Mouse (Mus musculus): ENCODE results near the gene Fam114a2. TPM values are rescaled to one million over a fixed set of nuclear protein-coding genes. Genes with fewer than 3 reads are reported as not detected.
"Not testable (repeated sequence)": the region's sequence is repeated elsewhere in the genome, so short reads cannot be mapped to it uniquely, and the experiment has no call there.

Fam114a2 gene
- 80.2 and 81.8 TPM in 2 replicates for polyA plus RNA-seq (2015; fragmentation: Nextera tagmentation; extraction: Ambion mirVana)

DNA sequence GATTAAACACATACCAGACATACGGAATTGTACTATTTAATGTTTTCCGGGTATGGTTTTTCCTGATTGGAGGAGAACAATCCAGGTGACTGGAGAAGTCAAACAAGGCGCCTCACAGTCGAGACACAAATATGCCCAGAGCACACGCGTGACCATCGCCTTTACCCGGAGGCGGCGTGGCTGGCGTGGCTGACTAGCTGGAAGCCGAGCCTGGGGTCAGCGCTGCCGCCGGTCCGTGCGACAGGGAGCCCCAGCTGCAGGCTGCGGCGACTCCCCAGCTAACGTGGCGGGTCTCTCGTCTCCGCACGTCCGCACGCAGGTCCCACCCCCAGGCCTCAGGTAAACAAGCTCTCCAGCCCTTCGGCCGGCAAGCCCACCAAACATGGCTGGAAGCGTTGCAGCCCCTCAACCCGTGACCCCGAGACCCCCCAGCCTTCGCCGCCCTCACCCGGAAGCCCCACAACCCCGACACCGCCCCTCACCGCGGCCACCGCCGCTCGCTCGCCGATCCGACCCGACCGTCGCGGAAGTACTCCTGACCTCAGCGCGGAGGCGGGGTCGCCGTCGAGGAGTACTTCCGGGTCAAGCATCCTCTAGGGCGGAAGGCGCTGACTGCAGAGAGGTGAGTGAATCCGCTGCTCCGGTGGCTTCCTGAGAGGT lies at the start of gene Fam114a2, which contains the start of gene Mfap3:
TSS of gene Fam114a2 (minus strand) at position 527 of the 660 bp plus-strand sequence.
TSS of gene Mfap3 (plus strand) at position 574 of the 660 bp plus-strand sequence.
- under 1% methylated on average over 57 of the region's 59 CpGs for WGBS
- H3K27me3 ChIP-seq = no peaks in the 10 kb centered on the region
- H3K36me3 ChIP-seq = peaks cover 28% of the 10 kb centered on the region
- H3K4me3 ChIP-seq = peak within 1 kb of the TSS; percentile 94
- peaks cover 10% of the 10 kb centered on the region for H3K4me1 ChIP-seq
- ATAC-seq (ENCODE audit: insufficient number of reproducible peaks, insufficient read depth, low FRiP score, low TSS enrichment, low read depth) = peak; percentile 95
- peak within 1 kb of the TSS; percentile 66 for H3K4me2 ChIP-seq
- H3K9ac ChIP-seq = peak within 1 kb of the TSS; percentile 90
- peak within 1 kb of the TSS; percentile 80 for H3K27ac ChIP-seq
- no peaks in the 10 kb centered on the region for H3K9me3 ChIP-seq

DNA sequence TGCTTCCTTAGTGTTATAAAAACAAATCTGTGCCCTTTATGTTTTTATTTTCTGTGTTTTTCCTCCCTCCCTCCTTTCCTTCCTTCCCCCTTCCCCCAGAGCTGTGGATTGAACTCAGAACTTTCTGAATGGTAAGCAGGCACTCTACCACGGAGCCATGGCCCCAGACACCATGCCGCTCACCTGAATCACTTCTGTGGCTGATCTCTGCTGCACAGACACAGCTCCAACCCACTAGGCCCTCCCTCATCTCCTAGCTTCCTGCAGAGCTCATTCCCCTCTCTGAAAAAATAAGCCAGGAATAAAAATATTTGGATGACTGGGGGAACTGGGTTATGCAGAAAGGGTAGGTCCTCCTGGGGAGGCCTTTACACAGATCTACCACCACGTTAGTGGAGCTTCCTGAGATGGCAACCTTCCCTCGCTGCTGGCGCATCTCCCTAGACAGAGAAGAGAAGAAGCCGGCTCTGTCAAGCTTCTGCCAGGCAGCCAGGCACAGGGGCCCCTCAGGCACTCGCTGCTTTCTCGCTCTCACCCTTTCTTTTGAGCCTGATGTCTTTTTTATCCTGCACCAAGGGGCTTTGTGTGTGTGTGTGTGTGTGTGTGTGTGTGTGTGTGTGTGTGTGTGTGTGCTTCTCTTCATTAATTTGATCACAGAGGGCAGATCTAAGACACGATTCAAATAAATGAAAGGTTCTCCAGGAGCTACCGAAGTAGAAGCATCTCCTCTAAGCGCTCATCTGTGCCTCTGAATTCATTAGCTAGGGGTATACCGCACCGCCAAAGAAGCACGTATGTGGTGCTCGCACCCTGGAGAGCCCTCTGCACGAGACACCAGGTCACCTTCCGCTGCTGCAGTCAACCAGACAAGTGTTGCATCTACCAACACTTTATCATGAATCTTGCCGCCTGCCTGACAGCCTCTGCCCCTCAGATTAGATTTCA lies 47.9 kb upstream of the Fam114a2 start:
- H3K27me3 ChIP-seq = no peaks in the 10 kb centered on the region
- H3K4me1 ChIP-seq = no peaks in the 10 kb centered on the region
- ATAC-seq (ENCODE audit: insufficient number of reproducible peaks, insufficient read depth, low FRiP score, low TSS enrichment, low read depth) = no peak
- H3K27ac ChIP-seq = no peak overlapping the region
- no peak overlapping the region for H3K9ac ChIP-seq
- no peak overlapping the region for H3K4me2 ChIP-seq
- H3K9me3 ChIP-seq = 0 out of 2 replicates have a peak, but pooled peaks cover 7% of the 10 kb centered on the region
- no peak overlapping the region for H3K4me3 ChIP-seq
- WGBS = 25% methylated on average over 18 of the region's 18 CpGs
- no peaks in the 10 kb centered on the region for H3K36me3 ChIP-seq

- ATAC-seq (ENCODE audit: insufficient number of reproducible peaks, insufficient read depth, low FRiP score, low TSS enrichment, low read depth) = no peak
- H3K4me3 ChIP-seq = no peak overlapping the region
- WGBS = 54% methylated on average over 12 of the region's 12 CpGs
Observed at GRCm38 (mm10) chr11:57564564-57564963, 46.1 kb upstream of the Fam114a2 start.

GRCm38 (mm10) chr11:57557936-57558335 lies 39.5 kb upstream of the Fam114a2 start:
- H3K4me1 ChIP-seq; H3K4me2 ChIP-seq; H3K9me3 ChIP-seq; H3K27me3 ChIP-seq; H3K4me3 ChIP-seq; ATAC-seq (ENCODE audit: insufficient number of reproducible peaks, insufficient read depth, low FRiP score, low TSS enrichment, low read depth); H3K9ac ChIP-seq; H3K27ac ChIP-seq; H3K36me3 ChIP-seq: not testable (repeated sequence)
- 77% methylated on average over 9 of the region's 10 CpGs for WGBS

More at GRCm38 (mm10) chr11:57564564-57564963, 46.1 kb upstream of the Fam114a2 start:
- Histone ChIP-seq H3K9ac (no peak overlapping the region), H3K4me2 (no peak overlapping the region), H3K27me3 (no peaks in the 10 kb centered on the region), H3K4me1 (no peaks in the 10 kb centered on the region), H3K36me3 (no peaks in the 10 kb centered on the region), H3K9me3 (no peaks in the 10 kb centered on the region), H3K27ac (no peak overlapping the region)

- H3K4me1 ChIP-seq = peaks cover 20% of the 10 kb centered on the region
- ATAC-seq (ENCODE audit: insufficient number of reproducible peaks, insufficient read depth, low FRiP score, low TSS enrichment, low read depth) = no peak
- 41% methylated on average over 9 of the region's 9 CpGs for WGBS
- no peak overlapping the region for H3K27ac ChIP-seq
- H3K9me3 ChIP-seq = no peaks in the 10 kb centered on the region
- no peaks in the 10 kb centered on the region for H3K36me3 ChIP-seq
- peaks cover 11% of the 10 kb centered on the region; the same call in 1 of the 2 replicates for H3K27me3 ChIP-seq
- H3K9ac ChIP-seq = no peak overlapping the region
- H3K4me2 ChIP-seq = no peak overlapping the region
- H3K4me3 ChIP-seq = no peak overlapping the region
Observed at GRCm38 (mm10) chr11:57553015-57553780, 34.8 kb upstream of the Fam114a2 start.

DNA sequence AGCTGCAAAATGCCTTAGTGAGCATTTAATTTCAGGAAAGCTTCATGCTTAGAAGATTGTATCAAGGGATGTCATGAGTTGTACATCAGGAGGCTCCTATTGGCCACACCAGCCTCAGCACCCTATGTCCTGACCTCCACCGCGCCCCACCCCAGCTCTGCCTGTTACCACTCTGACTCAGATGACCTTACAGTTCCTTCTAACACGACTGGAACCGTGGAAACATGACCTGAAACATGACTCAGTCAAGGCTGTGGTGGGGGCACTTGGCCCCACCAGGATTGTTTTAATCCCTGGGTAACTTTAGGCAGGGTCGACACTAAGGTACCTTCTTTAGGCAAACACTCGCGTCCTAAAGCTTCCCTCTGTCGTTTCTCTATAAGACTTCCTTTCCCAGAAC lies 32.6 kb upstream of the Fam114a2 start:
- Histone ChIP-seq H3K9ac (no peak overlapping the region), H3K27ac (no peak overlapping the region), H3K36me3 (no peaks in the 10 kb centered on the region), H3K9me3 (no peaks in the 10 kb centered on the region), H3K4me1 (peaks cover 39% of the 10 kb centered on the region), H3K4me3 (no peak overlapping the region), H3K4me2 (no peak overlapping the region), H3K27me3 (peaks cover 11% of the 10 kb centered on the region; the same call in 1 of the 2 replicates)
- 83% methylated on average over 8 of the region's 8 CpGs for WGBS
- no peak for ATAC-seq (ENCODE audit: insufficient number of reproducible peaks, insufficient read depth, low FRiP score, low TSS enrichment, low read depth)

GRCm38 (mm10) chr11:57550230-57550629 lies 31.8 kb upstream of the Fam114a2 start:
- H3K4me2 ChIP-seq = no peak overlapping the region
- H3K9ac ChIP-seq = no peak overlapping the region
- no peak overlapping the region for H3K4me3 ChIP-seq
- peaks cover 11% of the 10 kb centered on the region; the same call in 1 of the 2 replicates for H3K27me3 ChIP-seq
- H3K4me1 ChIP-seq = peaks cover 39% of the 10 kb centered on the region
- no peak overlapping the region for H3K27ac ChIP-seq
- H3K9me3 ChIP-seq = no peaks in the 10 kb centered on the region
- no peaks in the 10 kb centered on the region for H3K36me3 ChIP-seq
- no peak for ATAC-seq (ENCODE audit: insufficient number of reproducible peaks, insufficient read depth, low FRiP score, low TSS enrichment, low read depth)
- WGBS = 92% methylated on average over 2 of the region's 2 CpGs

DNA sequence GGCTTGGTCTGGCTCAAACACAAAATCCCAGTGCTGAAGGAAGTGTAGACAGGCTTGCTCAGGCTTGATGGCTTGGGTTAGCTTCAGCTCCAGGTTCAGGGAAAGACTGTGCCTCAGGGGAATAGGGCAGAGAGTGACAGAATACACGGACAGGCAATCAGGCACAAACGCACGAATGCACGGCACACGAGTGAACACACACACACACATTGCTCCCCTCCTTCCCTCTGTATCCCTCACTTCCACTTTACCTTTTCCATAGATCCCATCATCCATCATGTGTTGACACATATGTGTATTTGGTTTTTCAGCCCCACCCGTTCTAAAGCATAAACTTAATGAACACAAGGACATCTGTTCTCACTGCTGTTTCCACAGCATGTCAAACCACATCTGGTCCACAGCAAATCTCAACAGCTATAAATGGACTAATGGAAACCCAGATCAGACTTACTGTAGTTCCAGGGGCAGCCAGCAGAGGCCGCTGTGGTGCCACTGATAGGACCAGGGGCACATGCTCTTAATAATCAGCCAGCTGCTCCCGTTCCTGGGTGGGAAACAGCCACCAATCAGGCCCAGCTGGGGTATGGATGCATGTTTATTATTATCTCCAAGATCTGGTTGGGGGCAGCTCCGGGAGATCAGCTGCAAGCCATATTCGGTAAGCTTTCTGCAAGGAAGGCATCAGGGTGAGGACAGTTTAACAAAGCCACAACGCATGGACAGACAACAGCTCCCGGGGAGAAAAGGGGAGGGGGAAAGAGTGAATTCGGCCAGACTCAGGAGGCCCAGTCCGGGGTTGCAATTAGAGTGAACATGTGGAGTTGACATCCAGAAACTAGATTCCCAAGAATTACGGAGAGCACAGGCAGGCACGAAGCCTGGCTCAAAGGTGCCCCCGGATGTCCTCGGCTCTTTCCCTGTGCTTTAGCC lies 30.5 kb upstream of the Fam114a2 start:
- ATAC-seq (ENCODE audit: insufficient number of reproducible peaks, insufficient read depth, low FRiP score, low TSS enrichment, low read depth) = peak; percentile 69
- Histone ChIP-seq H3K4me2 (peak overlapping the region; percentile 52), H3K27me3 (peaks cover 11% of the 10 kb centered on the region; the same call in 1 of the 2 replicates), H3K4me3 (peak overlapping the region; percentile 17; the same call in 1 of the 2 replicates), H3K4me1 (peaks cover 39% of the 10 kb centered on the region), H3K36me3 (no peaks in the 10 kb centered on the region), H3K9ac (0 out of 2 replicates have a peak overlapping the region, but pooled peaks have one; percentile 11), H3K27ac (peak overlapping the region; percentile 44; the same call in 1 of the 2 replicates), H3K9me3 (no peaks in the 10 kb centered on the region)
- 16% methylated on average over 18 of the region's 18 CpGs for WGBS

GRCm38 (mm10) chr11:57540681-57541080 lies 22.3 kb upstream of the Fam114a2 start:
- Histone ChIP-seq H3K9ac (no peak overlapping the region), H3K36me3 (no peaks in the 10 kb centered on the region; the same call in 1 of the 2 replicates), H3K27ac (no peak overlapping the region), H3K4me3 (no peak overlapping the region), H3K4me1 (no peaks in the 10 kb centered on the region), H3K27me3 (no peaks in the 10 kb centered on the region), H3K4me2 (no peak overlapping the region), H3K9me3 (peaks cover 3% of the 10 kb centered on the region; the same call in 1 of the 2 replicates)
- WGBS = 86% methylated on average over 2 of the region's 2 CpGs
- no peak for ATAC-seq (ENCODE audit: insufficient number of reproducible peaks, insufficient read depth, low FRiP score, low TSS enrichment, low read depth)

- H3K27me3 ChIP-seq = no peaks in the 10 kb centered on the region
- H3K4me1 ChIP-seq = no peaks in the 10 kb centered on the region
- no peak overlapping the region for H3K4me3 ChIP-seq
- H3K9ac ChIP-seq = no peak overlapping the region
- no peaks in the 10 kb centered on the region; the same call in 1 of the 2 replicates for H3K36me3 ChIP-seq
- 79% methylated on average over 5 of the region's 5 CpGs for WGBS
- H3K9me3 ChIP-seq = peaks cover 3% of the 10 kb centered on the region; the same call in 1 of the 2 replicates
- no peak overlapping the region for H3K27ac ChIP-seq
- H3K4me2 ChIP-seq = no peak overlapping the region
- no peak for ATAC-seq (ENCODE audit: insufficient number of reproducible peaks, insufficient read depth, low FRiP score, low TSS enrichment, low read depth)
Observed at GRCm38 (mm10) chr11:57539841-57540418, 21.5 kb upstream of the Fam114a2 start.
